Mouse (Mus musculus) adrenal gland, adult 8-10 months (tissue): Measurements from ENCODE around the gene Myadml2. TPM values are rescaled to one million over a fixed set of nuclear protein-coding genes. Genes with fewer than 3 reads are reported as not detected.
A peak's percentile ranks its signal among the peaks of the same experiment; 100 is the strongest.

ENCODE experiments used
- DNase-seq: peaks from one replicate; pipeline ENCODE4 v3.0.0; 2022
- total RNA-seq, 4 experiments: library from RNA; stranded (reverse); gene quantifications; 2 replicates each; pipeline ENCODE4 v1.2.4; 2022

The Myadml2 gene
- total RNA-seq, 4 experiments from 2014 or later, result 0.65 to 1.2 (median 0.81) TPM; not detected in 1

GRCm38 (mm10) chr11:120660301-120661075 lies 12.5 kb upstream of the Myadml2 start:
- DNase-seq, result no peak

- DNase-seq, result no peak
These were observed 11.7 kb upstream of the Myadml2 start for GRCm38 (mm10) chr11:120659509-120660300.

GRCm38 (mm10) chr11:120658876-120659410 lies 11.0 kb upstream of the Myadml2 start:
- peak; percentile 67 for DNase-seq

GRCm38 (mm10) chr11:120657301-120657700 lies 9.3 kb upstream of the Myadml2 start:
- DNase-seq, result no peak

GRCm38 (mm10) chr11:120654741-120655140 lies 6.8 kb upstream of the Myadml2 start:
- DNase-seq, result no peak

GRCm38 (mm10) chr11:120651872-120652271 lies 3.9 kb upstream of the Myadml2 start:
- DNase-seq, result no peak

GRCm38 (mm10) chr11:120647047-120647830 lies 719 bp downstream of the Myadml2 start:
- no peak for DNase-seq

- DNase-seq, result peak; percentile 91
These were observed 4.4 kb downstream of the Myadml2 start, which contains the start of gene Pycr1 for GRCm38 (mm10) chr11:120643601-120643987. Gene Pycr1, minus strand, starts transcription at chr11:120643769.

- no peak for DNase-seq
These were observed 4.9 kb downstream of the Myadml2 start for GRCm38 (mm10) chr11:120642939-120643600.

GRCm38 (mm10) chr11:120641869-120642268 lies 6.1 kb downstream of the Myadml2 start:
- DNase-seq, result no peak

- no peak for DNase-seq
These were observed 6.7 kb downstream of the Myadml2 start for GRCm38 (mm10) chr11:120641255-120641654.

GRCm38 (mm10) chr11:120634810-120635209 lies 13.1 kb downstream of the Myadml2 start:
- no peak for DNase-seq

- peak; percentile 91 for DNase-seq
These were observed 14.2 kb downstream of the Myadml2 start, which contains the start of gene Mafg for GRCm38 (mm10) chr11:120633520-120634343. Gene Mafg, minus strand, starts transcription at chr11:120633600.

GRCm38 (mm10) chr11:120632559-120633519 lies 15.1 kb downstream of the Myadml2 start:
- DNase-seq, result peak; percentile 85

GRCm38 (mm10) chr11:120631726-120632448 lies 16.1 kb downstream of the Myadml2 start:
- no peak for DNase-seq

GRCm38 (mm10) chr11:120630881-120631725 lies 16.9 kb downstream of the Myadml2 start:
- no peak for DNase-seq

- no peak for DNase-seq
These were observed 17.5 kb downstream of the Myadml2 start for GRCm38 (mm10) chr11:120630401-120630871.

- no peak for DNase-seq
These were observed 18.0 kb downstream of the Myadml2 start for GRCm38 (mm10) chr11:120629911-120630310.
